Mouse (Mus musculus) heart, adult 8-10 months (tissue): ENCODE measurements at regions not wholly inside any gene's neighbourhood (a gene's known extent, or its start where the extent isn't known, plus 50 kb on each side); places are given as distances from the start of the nearest gene placed in this dataset.

ENCODE experiments used
- DNase-seq: peaks from one replicate; pipeline ENCODE4 v3.0.0; 2022; ENCODE audit warnings: low spot score

GRCm38 (mm10) chr5:103374162-103374561 lies 50.8 kb upstream of the Ptpn13 start:
- no peak for DNase-seq

- no peak for DNase-seq
Observed at GRCm38 (mm10) chr5:103373089-103373488, 51.9 kb upstream of the Ptpn13 start.

- no peak for DNase-seq
Observed at GRCm38 (mm10) chr5:103370456-103370855, 54.5 kb upstream of the Ptpn13 start.

DNA sequence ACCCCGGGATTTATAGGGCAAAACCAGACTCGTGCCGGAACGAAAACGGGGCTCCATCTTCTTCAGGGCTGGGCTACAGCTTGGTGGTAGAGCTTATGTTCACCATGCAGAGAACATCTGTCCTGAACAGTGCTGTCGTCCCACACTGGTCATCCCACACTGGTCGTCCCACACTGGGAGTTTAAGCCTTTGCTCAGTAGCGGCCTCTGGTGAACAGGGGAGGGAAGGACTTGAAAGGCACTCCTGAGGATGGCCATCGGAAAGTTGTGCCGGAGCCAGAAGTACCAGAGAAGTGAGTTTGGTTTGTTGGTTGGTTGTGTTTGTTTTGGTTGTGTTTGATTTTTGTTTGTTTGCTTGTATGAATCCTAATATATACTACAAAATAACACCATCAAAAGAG lies 56.0 kb upstream of the Ptpn13 start:
- no peak for DNase-seq

GRCm38 (mm10) chr5:103367201-103367671 lies 57.8 kb upstream of the Ptpn13 start:
- no peak for DNase-seq

DNA sequence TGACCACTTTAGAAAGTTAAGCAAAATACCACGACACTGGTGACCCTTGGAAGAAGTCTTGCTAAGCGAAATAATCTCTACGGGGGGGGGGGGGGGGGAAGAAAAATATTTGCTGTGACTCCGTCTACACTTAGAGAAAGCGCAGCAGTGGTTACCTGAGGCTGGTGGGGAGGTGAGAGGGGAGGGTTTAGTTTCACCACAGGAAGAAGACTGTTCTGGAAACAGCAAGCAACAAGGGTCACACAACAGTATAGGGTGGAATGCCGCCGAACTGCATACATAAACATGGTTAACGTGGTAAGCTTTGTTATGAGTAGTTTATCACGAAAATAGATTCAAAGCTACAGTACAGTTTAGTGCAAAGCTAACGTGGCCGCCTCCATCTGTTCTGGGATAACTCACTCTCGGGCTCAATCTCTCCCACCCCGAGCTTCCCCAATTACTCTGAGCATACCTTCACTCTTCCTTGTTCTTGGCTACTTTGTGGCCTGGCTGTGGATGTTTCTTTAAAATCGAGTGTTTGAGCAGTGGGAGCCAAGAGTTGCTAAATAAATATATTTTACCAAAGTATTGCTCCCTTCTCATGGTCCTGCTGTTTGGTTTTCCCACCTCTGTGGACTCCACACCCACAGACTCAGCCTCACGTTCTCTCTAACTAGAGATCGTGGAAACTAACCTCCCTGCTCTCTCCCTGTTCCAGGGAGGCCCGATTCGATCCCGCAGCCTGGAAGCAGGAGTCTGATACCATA lies 59.1 kb upstream of the Ptpn13 start:
- DNase-seq, result no peak

DNA sequence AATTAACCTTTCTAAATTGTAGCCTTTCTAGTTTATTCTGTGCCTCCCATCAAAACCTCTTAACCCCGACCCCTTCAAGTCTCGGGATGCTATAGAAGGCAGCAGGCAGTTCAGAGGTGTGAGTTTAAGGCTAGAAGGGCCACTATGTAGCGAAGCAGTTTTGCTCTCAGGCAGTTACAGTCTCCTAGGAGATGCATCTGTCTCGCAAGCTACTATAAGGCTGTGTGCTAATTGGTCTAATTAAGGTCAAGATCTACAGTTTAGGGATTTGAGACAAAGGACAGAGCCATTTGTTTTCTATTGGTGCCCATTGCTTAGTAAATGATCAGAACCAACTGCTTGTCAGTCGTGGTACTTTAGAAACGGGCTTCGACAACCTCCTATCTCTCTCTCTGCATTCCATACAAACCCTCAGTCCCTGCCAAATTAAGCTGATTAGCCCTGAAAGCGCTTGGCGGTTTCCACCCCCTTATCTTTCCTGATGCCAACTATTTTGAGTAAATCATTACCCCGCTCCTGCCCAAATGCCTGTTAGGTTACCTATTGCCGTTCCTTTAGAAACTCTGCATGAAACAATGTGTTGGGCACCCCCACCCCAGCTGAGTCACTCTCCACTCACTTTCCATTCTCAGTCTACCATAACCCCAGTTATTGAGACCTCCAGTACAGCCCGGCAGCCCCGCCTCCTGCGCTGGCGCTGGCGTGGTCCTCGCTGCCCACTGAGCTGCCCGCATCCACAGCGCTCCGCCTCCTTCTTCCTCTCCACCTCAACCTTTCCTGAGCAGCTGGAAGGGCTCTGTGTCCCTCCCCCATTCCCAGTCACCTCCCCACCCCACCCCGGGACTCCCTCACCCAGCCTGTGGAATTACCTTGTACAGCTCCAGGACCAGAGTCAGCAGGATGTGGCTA lies 59.9 kb upstream of the Ptpn13 start:
- DNase-seq, result no peak

DNA sequence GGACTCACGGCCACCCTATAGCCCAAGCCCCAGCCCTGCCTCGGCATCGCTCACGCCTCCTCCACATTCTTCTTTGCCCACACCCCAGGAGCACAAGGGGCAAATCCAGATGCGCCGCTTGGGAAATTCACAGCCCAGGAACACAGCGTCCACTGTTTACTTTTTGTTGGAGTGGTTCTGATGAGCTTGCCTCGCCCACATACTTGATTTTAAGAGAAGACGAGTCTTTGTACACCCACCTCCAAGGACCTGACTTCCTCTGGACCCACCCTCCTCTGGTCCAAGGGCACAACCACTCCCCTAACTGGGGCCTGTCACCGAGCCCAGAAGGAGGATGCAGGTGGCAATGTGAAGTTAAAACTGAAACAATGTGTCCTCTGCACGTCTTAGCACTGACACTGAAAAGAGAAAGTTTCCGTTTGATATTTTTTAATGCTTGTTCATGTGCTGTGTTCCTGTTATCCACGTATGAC lies 64.2 kb upstream of the Ptpn13 start:
- DNase-seq, result no peak

DNA sequence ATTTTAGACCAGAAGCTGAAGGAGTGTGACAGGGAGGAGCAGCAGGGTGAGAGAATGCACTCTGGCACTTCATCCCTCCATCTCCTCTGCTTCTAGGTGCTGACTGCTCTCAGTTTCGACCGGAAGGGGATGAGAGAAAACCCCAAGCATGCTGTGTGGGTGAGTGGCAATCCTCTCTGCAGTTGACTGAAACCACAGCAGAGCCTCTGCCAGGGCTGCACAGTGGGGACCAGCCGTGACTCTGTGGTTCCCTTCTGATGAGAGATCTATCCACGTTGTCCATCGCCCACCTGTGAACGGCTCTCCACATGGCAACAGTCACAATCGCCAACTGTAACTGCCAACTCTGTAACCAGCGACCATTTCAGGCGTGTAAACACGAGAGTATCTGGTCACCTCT lies 64.6 kb upstream of the Ptpn13 start:
- no peak for DNase-seq

GRCm38 (mm10) chr5:103357558-103357957 lies 67.4 kb upstream of the Ptpn13 start:
- DNase-seq, result no peak

GRCm38 (mm10) chr5:103356500-103356899 lies 68.5 kb upstream of the Ptpn13 start:
- no peak for DNase-seq

- DNase-seq, result peak; percentile 53
Observed at GRCm38 (mm10) chr5:103355372-103356300, 69.4 kb upstream of the Ptpn13 start.

DNA sequence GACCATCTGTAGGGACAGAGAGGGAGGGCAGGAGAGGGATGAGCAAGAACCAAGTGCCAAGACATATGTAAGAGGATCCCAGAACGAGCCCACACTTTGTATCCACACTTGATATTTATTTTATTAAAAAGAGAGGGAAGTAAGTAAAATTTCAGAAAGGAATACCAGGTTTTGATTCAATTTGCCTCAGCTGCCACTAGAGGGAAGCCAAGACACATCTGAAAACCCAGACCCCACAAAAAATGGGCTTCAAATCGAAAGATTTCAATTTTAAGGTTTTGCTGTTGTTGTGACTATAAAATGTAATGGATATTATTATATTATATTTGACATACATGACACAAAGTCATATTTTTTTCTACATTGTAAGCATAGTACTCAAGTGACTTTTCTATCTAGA lies 81.1 kb upstream of the Ptpn13 start:
- DNase-seq, result no peak

- DNase-seq, result no peak
Observed at GRCm38 (mm10) chr5:103341456-103341855, 83.5 kb upstream of the Ptpn13 start.

DNA sequence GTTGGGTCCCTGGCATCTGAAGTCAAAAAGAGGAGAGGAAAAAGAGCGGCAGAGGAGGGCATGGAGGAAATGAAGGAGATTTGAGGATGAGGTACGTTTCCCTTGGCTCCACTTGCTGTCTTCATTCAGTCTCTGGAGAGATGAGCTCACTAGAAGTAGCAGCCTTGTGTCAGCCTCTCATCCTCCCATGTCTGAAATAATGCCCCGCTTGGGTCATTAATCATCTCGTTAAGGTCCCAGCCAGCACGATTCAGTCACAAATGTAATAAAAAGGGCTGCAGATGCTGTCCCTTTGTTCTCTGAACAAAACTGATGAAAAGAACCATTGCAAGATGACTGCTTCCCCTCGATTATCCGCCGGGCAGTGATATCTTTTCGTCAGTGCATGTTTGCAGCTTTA lies 84.4 kb upstream of the Ptpn13 start:
- DNase-seq, result no peak

DNA sequence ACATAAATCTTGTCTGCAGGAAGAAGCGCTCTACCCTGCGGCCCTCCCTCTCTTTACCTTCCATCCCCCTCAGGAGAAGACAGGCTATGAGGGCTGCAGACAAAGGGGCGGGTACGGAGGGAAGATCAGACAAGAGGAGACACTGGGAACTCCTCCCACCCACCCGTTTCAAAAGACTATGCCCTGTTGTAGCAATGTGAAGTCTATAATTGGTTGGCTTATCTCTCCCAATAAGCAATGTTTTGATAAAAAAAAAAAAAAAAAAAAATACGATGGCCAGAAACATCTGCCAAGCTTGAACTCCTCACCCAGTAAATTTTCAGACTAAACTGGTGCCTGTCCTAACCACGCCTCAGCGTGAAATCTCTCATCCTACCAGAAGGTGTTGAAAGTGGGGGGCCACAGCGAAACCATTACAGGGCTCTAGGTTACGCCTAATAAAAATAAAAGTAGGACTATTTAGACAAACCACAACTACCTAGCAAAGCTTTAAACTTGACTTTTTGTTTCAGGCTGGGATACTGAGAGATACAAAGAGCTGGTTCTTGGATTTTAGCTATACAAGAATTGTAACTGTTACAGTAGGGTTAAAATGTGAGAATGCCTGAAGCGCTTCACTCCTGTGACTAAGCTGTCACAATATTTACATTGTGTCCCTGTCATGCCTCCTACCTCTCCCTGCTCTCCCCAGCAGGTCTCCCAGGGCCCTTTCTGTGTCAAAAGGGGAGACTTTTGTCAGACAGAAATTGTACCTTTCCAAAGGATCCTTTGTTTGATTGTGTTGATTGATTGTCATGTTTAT lies 88.1 kb upstream of the Ptpn13 start:
- no peak for DNase-seq

DNA sequence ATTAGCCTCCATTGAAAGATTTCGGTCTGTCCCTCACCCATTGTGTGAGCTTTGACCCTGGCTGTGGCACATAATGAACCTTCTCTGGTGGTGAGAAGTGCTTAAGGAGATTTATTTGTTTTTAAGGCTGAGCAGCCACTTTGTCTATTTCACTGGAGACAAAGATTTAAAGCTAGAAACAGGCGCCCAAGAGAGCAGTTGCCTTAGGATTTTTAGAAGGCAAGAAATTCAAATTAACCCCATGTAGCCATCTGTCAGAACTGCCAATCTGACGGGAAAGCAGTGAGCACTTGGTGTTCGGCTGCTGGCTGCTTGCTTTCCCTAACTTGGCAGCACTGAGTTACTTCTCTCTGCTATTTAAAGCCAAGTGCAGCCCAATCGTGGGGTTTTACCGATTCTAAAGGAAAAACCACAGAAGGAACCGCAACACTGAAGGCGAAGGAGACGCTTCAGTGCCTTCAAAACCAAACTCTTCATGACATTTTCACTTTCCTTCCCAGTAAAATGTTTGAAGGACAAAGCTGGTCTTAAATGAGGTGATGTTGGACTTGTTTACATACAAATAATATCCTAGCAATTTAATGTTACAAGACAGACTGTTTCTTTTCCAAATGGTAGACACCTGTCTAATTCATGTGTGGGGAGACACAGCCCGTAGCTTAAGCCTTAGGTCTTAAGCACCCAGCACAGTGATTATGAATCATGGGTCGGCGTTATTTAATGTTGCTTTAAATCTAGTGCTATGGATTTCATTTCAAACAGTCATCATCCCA lies 88.9 kb upstream of the Ptpn13 start:
- DNase-seq, result no peak

GRCm38 (mm10) chr5:103326412-103326811 lies 98.6 kb upstream of the Ptpn13 start:
- DNase-seq, result no peak

GRCm38 (mm10) chr5:103320341-103320740 lies 104.7 kb upstream of the Ptpn13 start:
- no peak for DNase-seq
